In genomic region chr11:60210305-60210724, GRCm38 (mm10) we compare ENCODE assay signal across 8 mouse cellular contexts. TPM values are rescaled to one million over a fixed set of nuclear protein-coding genes. Genes with fewer than 3 reads are reported as not detected.
DNase-seq lines count a peak whose midpoint lies in the region; ATAC-seq and TF ChIP-seq lines count a peak whose summit lies in the region.

No protein-coding gene starts in this region.

- peak overlapping the region; percentile 70 for H3K4me3 ChIP-seq in G1E (ENCODE audit: low read depth, low read length)
- H3K4me3 ChIP-seq in lung, embryonic 15.5 days: peak overlapping the region; percentile 50
- peak overlapping the region; percentile 47 for H3K4me3 ChIP-seq in olfactory bulb, adult 2 months (ENCODE audit: insufficient read depth, low read depth, low read length)
- peak overlapping the region; percentile 49 for H3K4me3 ChIP-seq in thymus, adult 2 months (ENCODE audit: control insufficient read depth, insufficient read depth, low read length)

- H3K27me3 ChIP-seq in G1E (ENCODE audit: insufficient read depth, low read length): no peaks in the 10 kb centered on the region
- H3K27me3 ChIP-seq in lung, embryonic 15.5 days: no peaks in the 10 kb centered on the region
- no peaks in the 10 kb centered on the region for H3K27me3 ChIP-seq in thymus, adult 2 months (ENCODE audit: control insufficient read depth, insufficient read depth, low read length)

- DNase-seq in G1E (ENCODE audit: low spot score): peak; percentile 97
- DNase-seq in cerebellum, adult 8-10 months: peak; percentile 73
- peak; percentile 91 for DNase-seq in forelimb bud, embryonic 11.5 days (ENCODE audit: low read depth, low spot score)
- peak; percentile 74 for DNase-seq in layer of hippocampus, adult 9-10 months (ENCODE audit: low spot score)
- DNase-seq in thymus, adult 2 months: peak; percentile 97

- peak overlapping the region; percentile 45 for H3K9ac ChIP-seq in lung, embryonic 15.5 days

- H3K27ac ChIP-seq in lung, embryonic 15.5 days: peak overlapping the region; percentile 92
- H3K27ac ChIP-seq in olfactory bulb, adult 2 months (ENCODE audit: insufficient read depth, low read depth, low read length): peak overlapping the region; percentile 54
- peak overlapping the region; percentile 65 for H3K27ac ChIP-seq in thymus, adult 2 months (ENCODE audit: control insufficient read depth, insufficient read depth, low read length)

- H3K4me1 ChIP-seq in G1E (ENCODE audit: insufficient read depth, low read depth, low read length): peaks cover 90% of the 10 kb centered on the region
- H3K4me1 ChIP-seq in lung, embryonic 15.5 days: peaks cover 84% of the 10 kb centered on the region
- peaks cover 44% of the 10 kb centered on the region for H3K4me1 ChIP-seq in olfactory bulb, adult 2 months (ENCODE audit: control insufficient read depth, insufficient read depth, low read length)
- peaks cover 54% of the 10 kb centered on the region for H3K4me1 ChIP-seq in thymus, adult 2 months (replicated peaks; ENCODE audit: control insufficient read depth, insufficient read depth, low read length)

- peak overlapping the region; percentile 88 for H3K4me2 ChIP-seq in lung, embryonic 15.5 days

- TF ChIP-seq CTCF in G1E (IDR thresholded peaks at IDR 0.05; ENCODE audit: low read depth, low read length): no peak
- no peak for TF ChIP-seq CTCF in olfactory bulb, adult 2 months (IDR thresholded peaks at IDR 0.05; ENCODE audit: insufficient read depth, low read depth, low read length)
- TF ChIP-seq CTCF in thymus, adult 2 months (IDR thresholded peaks at IDR 0.05; ENCODE audit: borderline replicate concordance, control insufficient read depth, extremely low read depth, insufficient read depth, low read length, poor library complexity): peak; percentile 56; the same call in 1 of the 2 replicates

- under 1% methylated on average over 47 of the region's 47 CpGs for WGBS in lung, embryonic 15.5 days
- 1% methylated on average over 47 of the region's 47 CpGs for WGBS in olfactory bulb, adult 2 months
- under 1% methylated on average over 47 of the region's 47 CpGs for WGBS in thymus, adult 2 months

- no peaks in the 10 kb centered on the region for H3K9me3 ChIP-seq in G1E (replicated peaks)
- no peaks in the 10 kb centered on the region for H3K9me3 ChIP-seq in lung, embryonic 15.5 days

- H3K36me3 ChIP-seq in G1E (replicated peaks): peaks cover 89% of the 10 kb centered on the region
- H3K36me3 ChIP-seq in lung, embryonic 15.5 days: peaks cover 18% of the 10 kb centered on the region
- H3K36me3 ChIP-seq in thymus, adult 2 months (ENCODE audit: control insufficient read depth, insufficient read depth, low read length): peaks cover 13% of the 10 kb centered on the region

- ATAC-seq in G1E (ENCODE audit: extremely low read depth, insufficient number of reproducible peaks, low FRiP score, poor library complexity, severe bottlenecking): peak; percentile 72
- ATAC-seq in hematopoietic stem cell, adult 5-6 weeks (replicated peaks in 1 of 2; ENCODE audit: insufficient read depth in 1 of 2, low FRiP score in 2 of 2, low TSS enrichment in 1 of 2, low read depth in 1 of 2, poor library complexity in 2 of 2, severe bottlenecking in 2 of 2): peak; percentile 84 to 87
- ATAC-seq in lung, embryonic 15.5 days (ENCODE audit: borderline replicate concordance, extremely low read depth, low FRiP score, low TSS enrichment): peak; percentile 86

- peak; percentile 56 for TF ChIP-seq POLR2A in olfactory bulb, adult 2 months (IDR thresholded peaks at IDR 0.05; ENCODE audit: insufficient read depth, low read depth, low read length)
- peak; percentile 35; the same call in 1 of the 2 replicates for TF ChIP-seq POLR2A in thymus, adult 2 months (IDR thresholded peaks at IDR 0.05; ENCODE audit: control insufficient read depth, extremely low read depth, insufficient read depth, low read length, poor library complexity)

RNA-seq across cellular contexts. Expression of gene Srebf1, which starts 12.1 kb away (rescaled TPM):
- total RNA-seq in G1E (2014; fragmentation: Nextera tagmentation): 79.4 and 137 TPM in 2 replicates
- total RNA-seq in G1E (2017): 64.4 and 66.8 TPM in 2 replicates
- 276 and 322 TPM in 2 replicates for polyA plus RNA-seq in G1E (2012)
- 59.3 and 63.0 TPM in 2 replicates for total RNA-seq in hematopoietic stem cell, adult 5-6 weeks (2017)
- 74.3 and 76.8 TPM in 2 replicates for polyA plus RNA-seq in lung, embryonic 15.5 days (2015; fragmentation: Nextera tagmentation; extraction: Ambion mirVana)
- polyA plus RNA-seq in olfactory bulb, adult 2 months (2012; ENCODE audit: insufficient read depth, insufficient read length, low replicate concordance, missing spikeins): not detected in 2 replicates
- polyA plus RNA-seq in thymus, adult 2 months (2012; rRNA removed): 466 and 519 TPM in 2 replicates

Comparison
In these comparisons a context has a peak if more than half of its experiments do, and no peak if none do; other contexts are left out.
1. Peak in every context shown above with its lines: DNase-seq, ATAC-seq, H3K4me3 ChIP-seq and H3K27ac ChIP-seq.
2. RNA of gene Srebf1, which starts 12.1 kb away (polyA plus RNA-seq): 466 to 519 TPM in thymus, adult 2 months, 276 to 322 TPM in G1E and 74.3 to 76.8 TPM in lung, embryonic 15.5 days; not detected in olfactory bulb, adult 2 months; every median in the first group is over 10 times any median in the second.